Mouse (Mus musculus) T-helper 1 cell (primary cell): Measurements from ENCODE around the gene Csrp1.

Source experiments
- in situ Hi-C: fragments of 300-600 bp; cut with MboI, MseI; formaldehyde crosslinking; loops from one replicate; pipeline ENCODE4 v1.15.1; 2025; ENCODE audit warnings: high pct_unique_total_duplicates

The Csrp1 gene

GRCm38 (mm10) chr1:135698046-135698445 is 21.8 kb upstream of the Csrp1 start:
- in situ Hi-C loops = no loop called here

- in situ Hi-C loops = no loop called here
Observed at GRCm38 (mm10) chr1:135698451-135698921, 21.4 kb upstream of the Csrp1 start.

GRCm38 (mm10) chr1:135698996-135699705 is 20.7 kb upstream of the Csrp1 start:
- in situ Hi-C loops = no loop called here

GRCm38 (mm10) chr1:135699892-135700291 is 20.0 kb upstream of the Csrp1 start:
- in situ Hi-C loops = no loop called here

GRCm38 (mm10) chr1:135700605-135701004 is 19.3 kb upstream of the Csrp1 start:
- in situ Hi-C loops = no loop called here

GRCm38 (mm10) chr1:135701314-135701713 is 18.5 kb upstream of the Csrp1 start:
- in situ Hi-C loops = no loop called here

GRCm38 (mm10) chr1:135702722-135703121 is 17.1 kb upstream of the Csrp1 start:
- in situ Hi-C loops = no loop called here

- in situ Hi-C loops = no loop called here
Observed at GRCm38 (mm10) chr1:135704317-135704821, 15.5 kb upstream of the Csrp1 start.

- in situ Hi-C loops = no loop called here
Observed at GRCm38 (mm10) chr1:135708369-135708768, 11.5 kb upstream of the Csrp1 start.

- in situ Hi-C loops = no loop called here
Observed at GRCm38 (mm10) chr1:135711126-135711525, 8.7 kb upstream of the Csrp1 start.

GRCm38 (mm10) chr1:135714028-135714815 is 5.6 kb upstream of the Csrp1 start:
- in situ Hi-C loops = no loop called here

GRCm38 (mm10) chr1:135714901-135715609 is 4.8 kb upstream of the Csrp1 start:
- in situ Hi-C loops = loop anchor here (5.0 kb wide), 1 partner anchor 37 kb away; no protein-coding TSS in a partner anchor

GRCm38 (mm10) chr1:135719486-135719885 is 375 bp upstream of the Csrp1 start:
- in situ Hi-C loops = loop anchor here (5.0 kb wide), 1 partner anchor 33 kb away; no protein-coding TSS in a partner anchor

GRCm38 (mm10) chr1:135723016-135723415 is 3.2 kb downstream of the Csrp1 start:
- in situ Hi-C loops = loop anchor here (5.0 kb wide), 1 partner anchor 59 kb away; no protein-coding TSS in a partner anchor

- in situ Hi-C loops = loop anchor here (5.0 kb wide), 1 partner anchor 58 kb away; no protein-coding TSS in a partner anchor
Observed at GRCm38 (mm10) chr1:135724134-135724533, 4.3 kb downstream of the Csrp1 start.

- in situ Hi-C loops = no loop called here
Observed at GRCm38 (mm10) chr1:135725324-135725723, 5.5 kb downstream of the Csrp1 start.

- in situ Hi-C loops = no loop called here
Observed at GRCm38 (mm10) chr1:135725936-135726335, 6.1 kb downstream of the Csrp1 start.

GRCm38 (mm10) chr1:135728631-135729366 is 8.9 kb downstream of the Csrp1 start:
- in situ Hi-C loops = no loop called here

- in situ Hi-C loops = no loop called here
Observed at GRCm38 (mm10) chr1:135729367-135729713, 9.5 kb downstream of the Csrp1 start.

GRCm38 (mm10) chr1:135729821-135730220 is 10.0 kb downstream of the Csrp1 start:
- in situ Hi-C loops = loop anchor here (10.0 kb wide), 1 partner anchor 1235 kb away; the partner anchor contains the start of gene Rabif

GRCm38 (mm10) chr1:135730296-135730695 is 10.4 kb downstream of the Csrp1 start:
- in situ Hi-C loops = loop anchor here (10.0 kb wide), 1 partner anchor 1235 kb away; the partner anchor contains the start of gene Rabif
